Mouse (Mus musculus) embryo, embryonic 11.5 days (tissue): ENCODE data around the gene Zbtb20.

Source experiments
- DNase-seq: peaks from one replicate; pipeline ENCODE4 v3.0.0-alpha.2; 2012; ENCODE audit warnings: low read depth, low spot score

Gene Zbtb20

GRCm38 (mm10) chr16:42875852-42875980 lies at the start of gene Zbtb20:
Gene Zbtb20, plus strand, starts transcription at chr16:42875881.
- DNase-seq: no peak

GRCm38 (mm10) chr16:42835940-42836339 lies 39.7 kb upstream of the Zbtb20 start:
- peak; percentile 1 for DNase-seq

DNA sequence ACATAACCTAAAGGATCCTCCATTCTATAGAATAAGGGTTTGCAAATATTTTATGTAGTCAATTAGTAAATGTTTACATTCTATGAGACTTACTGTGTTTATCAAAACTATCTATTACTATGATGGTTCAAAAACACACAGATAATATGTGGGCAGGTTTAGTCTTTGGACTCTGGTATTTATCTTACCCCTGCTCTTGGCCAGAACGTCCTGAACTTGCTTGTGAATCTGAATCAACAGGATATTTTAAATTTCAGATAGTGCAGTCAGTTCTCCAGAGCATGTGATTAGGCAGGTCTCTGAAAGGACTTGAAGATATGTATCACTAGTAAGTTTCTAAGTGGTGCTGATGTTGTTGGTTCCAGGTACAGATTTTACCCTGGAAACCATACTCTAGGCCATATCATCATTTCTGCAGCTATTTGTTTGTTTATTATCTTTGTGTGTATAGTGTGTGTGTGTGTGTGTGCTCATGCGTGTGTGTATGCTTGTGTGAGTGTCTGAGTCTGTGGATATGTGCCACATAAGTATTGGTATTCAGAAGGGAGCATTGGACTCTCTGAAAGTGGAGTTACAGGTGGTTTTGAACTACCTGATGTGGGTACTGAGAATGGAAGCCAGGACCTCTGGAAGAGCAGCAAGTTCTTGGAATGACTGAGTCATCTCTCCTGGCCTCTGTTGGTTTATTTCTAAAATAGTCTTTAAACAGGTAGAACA lies 39.1 kb upstream of the Zbtb20 start:
- no peak for DNase-seq

GRCm38 (mm10) chr16:42838226-42838625 lies 37.5 kb upstream of the Zbtb20 start:
- DNase-seq: no peak

- no peak for DNase-seq
Measured at GRCm38 (mm10) chr16:42857564-42858183, 18.0 kb upstream of the Zbtb20 start.

- DNase-seq: no peak
Measured at GRCm38 (mm10) chr16:42859251-42859650, 16.4 kb upstream of the Zbtb20 start.

DNA sequence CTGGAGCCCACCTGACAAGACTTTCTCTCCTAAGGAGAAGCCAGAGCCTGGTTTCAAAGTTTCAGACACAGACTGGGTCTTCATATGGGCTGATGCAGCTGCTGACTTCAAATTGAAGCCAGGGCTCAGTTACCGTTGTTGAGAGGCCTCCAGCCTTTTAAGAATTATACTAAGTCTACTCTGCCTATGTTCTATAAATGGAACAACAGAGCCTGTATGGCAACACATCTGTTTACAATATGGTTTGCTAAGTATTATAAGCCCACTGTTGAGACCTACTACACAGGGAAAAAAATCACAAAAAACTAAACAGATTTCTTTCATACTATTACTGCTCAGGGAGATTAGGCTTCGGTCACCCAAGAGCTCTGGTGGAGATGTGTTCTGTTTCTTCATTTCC lies 12.4 kb upstream of the Zbtb20 start:
- DNase-seq: no peak

DNA sequence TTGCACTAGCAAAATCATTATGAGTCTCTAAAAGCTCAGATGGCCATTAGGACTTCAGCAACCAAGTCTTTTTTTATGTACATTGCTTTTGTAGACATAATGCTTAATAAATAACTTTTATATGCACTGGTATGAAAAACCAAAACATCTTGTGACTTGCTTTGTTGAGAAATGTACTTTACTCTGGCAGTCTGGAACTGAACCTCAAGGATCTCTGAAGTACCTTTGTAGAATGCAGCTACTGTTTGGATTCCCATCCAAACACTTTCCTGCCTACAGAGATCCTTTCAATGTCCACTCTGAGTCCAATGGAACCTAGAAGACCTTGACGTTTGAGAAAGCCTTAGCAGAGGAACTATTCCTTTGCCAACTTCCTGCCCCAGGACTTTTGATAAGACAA lies 9.6 kb upstream of the Zbtb20 start:
- DNase-seq: no peak

- DNase-seq: no peak
Measured at GRCm38 (mm10) chr16:42872101-42872500, 3.6 kb upstream of the Zbtb20 start.

- no peak for DNase-seq
Measured at GRCm38 (mm10) chr16:42873942-42874341, 1.7 kb upstream of the Zbtb20 start.

DNA sequence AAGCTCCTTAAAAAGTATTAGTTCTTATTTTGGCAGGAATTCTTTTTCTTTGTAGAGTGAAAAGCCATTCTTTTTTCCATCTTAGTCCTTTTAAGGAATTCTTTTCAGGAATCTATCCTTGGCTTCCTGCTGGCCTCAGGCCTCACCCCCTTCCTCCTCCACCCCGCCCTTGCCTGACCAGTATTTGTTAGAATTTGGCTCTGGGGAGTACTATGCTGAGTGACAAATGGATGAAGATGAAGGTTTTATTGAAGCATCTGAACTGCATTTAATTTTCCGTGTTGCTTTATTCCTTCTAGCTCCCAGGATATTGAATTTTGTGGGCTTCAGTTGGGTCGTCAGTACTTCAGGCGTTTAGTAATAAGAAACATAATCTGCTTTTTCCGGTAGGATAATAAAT lies 1.2 kb upstream of the Zbtb20 start:
- no peak for DNase-seq

DNA sequence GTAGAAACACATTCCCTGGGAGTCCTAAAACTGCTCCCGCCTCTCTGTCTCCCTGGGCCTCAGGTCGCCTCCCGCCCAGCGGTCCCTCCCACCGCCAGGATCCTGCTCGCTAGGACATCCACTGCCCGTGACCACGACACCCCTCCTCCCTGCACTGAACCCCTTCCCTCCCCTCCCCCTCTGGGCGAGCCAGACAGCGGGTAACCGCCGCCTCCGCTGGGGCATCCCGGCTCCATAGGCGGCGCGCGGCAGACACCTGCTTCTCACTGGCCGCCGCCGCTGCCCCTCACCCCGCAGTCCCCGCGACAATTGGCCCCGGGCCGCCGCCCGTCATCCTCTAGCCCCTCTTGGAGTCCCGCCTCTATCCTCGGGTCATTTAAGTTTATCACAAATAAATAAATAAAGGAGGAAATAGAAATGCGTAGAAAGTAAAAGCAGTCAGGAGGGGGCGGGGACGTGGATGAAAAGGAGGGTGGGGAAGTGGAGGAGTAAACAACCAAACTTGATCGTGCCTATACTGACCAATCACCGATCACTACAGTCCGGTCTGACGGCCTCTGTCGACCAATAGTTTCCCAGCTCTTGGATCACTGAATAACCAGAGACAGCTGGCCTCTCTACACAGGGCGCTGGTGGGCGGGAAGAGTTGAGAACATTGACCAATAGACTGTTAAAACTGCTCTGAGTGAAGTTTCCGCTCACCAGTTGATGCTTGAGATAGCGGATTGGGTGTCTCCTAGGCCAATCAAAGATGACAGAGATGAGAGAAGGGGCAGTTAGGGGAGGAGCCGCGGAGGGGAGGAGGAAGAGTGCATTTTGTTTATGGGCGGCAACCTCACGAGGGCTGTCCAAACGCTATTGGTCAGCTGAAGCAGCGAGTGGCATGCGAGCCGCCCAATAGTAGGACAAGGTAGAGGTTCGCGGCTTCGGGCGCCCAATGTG lies 500 bp upstream of the Zbtb20 start:
- DNase-seq: peak; percentile 96

DNA sequence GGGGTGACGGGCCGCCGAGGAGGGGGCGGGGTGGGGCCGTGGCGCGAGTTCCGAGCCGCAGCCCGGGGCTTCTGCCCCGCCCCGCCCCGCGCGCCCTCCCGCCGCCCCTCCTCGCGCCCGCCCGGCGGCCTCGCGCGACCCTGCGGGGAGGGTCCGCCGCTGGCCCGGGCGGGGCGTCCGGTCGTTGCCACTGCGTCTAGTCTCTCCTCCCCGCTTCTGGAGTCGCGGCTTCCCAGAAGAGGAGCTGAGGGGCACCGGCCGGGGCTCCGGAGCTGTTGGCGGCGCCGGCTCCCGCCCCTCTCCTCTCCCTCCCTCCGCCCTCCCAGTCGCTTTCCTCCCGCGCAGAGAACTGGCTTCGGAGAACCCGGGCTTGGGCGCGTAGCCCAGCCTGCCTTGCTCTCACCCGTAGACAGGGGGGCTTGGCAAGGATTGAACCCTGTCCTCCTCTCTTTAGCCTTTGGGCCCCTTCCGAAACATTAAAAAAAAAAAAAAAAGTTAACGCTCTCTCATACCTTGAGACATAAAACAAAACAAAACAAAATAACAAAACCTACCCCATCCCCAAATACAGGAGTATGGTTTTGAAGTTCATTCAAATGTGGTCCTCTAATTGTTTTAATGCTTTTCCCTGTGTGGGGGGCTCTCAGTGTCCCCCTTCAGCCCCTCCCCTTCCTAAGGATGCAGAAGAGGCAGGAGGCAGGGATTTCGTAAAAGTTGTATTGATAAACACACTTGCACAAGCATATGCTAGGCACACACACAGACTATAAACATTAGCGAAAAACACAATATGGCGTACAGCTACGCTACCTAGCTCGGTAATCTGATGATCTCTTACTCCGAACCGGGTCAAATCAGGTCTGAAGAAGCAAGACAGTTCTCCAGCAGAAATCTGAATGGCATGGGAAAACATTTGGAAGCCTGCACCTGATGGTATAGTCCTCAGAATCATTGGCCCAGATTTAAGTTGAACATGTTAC lies 630 bp downstream of the Zbtb20 start:
- peak; percentile 54 for DNase-seq

- DNase-seq: no peak
Measured at GRCm38 (mm10) chr16:42880046-42880445, 4.4 kb downstream of the Zbtb20 start.

GRCm38 (mm10) chr16:42885538-42885937 lies 9.9 kb downstream of the Zbtb20 start:
- DNase-seq: no peak

GRCm38 (mm10) chr16:42885964-42886363 lies 10.3 kb downstream of the Zbtb20 start:
- DNase-seq: no peak

DNA sequence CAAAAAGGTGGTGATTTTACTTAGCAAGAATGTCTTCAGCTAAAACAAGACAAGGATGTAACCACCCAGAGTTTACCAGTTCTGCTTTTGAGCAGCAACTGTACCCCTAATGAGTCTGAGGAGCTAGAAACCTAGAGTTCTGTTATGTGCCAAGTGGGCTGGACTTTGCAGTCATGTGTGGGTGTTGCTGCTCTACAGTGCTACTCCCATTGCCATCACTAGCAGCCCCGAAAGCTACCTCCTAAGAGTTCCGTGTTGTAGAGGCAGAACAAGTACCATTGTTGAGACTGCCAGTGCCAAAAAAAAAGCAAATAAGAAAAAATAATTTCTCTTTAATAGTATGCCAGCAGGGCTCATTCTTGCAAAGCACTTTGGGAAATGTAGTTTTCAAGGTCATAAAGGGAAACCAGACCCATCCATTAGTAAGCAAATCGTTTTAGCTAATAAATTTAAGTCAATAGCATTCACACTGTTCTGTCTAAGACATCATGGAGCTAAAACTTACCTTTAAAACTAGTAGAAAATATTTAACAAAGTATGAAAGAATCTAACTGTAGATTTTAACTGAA lies 21.5 kb downstream of the Zbtb20 start:
- DNase-seq: no peak

GRCm38 (mm10) chr16:42900328-42900727 lies 24.6 kb downstream of the Zbtb20 start:
- DNase-seq: no peak

DNA sequence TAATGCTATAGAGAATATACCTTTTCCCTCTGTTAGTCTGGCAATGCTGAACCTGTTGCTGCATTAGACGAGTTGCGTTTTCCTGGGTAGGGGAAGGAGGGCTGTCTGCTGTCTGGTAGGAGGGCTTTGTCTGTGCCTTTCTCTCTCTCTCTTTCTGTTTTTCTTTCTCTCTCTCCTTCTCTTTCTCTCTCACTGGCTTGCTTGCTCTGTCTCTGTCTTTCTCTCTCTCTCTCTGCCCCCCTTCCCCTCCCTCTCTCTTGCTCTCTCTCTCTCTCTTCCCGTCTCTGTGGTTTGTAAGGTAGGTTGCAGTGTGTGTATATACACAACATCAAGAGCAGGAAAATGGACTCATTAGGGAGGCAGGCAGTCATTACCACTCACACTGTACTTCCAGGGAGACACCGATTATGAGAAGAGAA lies 31.6 kb downstream of the Zbtb20 start:
- DNase-seq: no peak

DNA sequence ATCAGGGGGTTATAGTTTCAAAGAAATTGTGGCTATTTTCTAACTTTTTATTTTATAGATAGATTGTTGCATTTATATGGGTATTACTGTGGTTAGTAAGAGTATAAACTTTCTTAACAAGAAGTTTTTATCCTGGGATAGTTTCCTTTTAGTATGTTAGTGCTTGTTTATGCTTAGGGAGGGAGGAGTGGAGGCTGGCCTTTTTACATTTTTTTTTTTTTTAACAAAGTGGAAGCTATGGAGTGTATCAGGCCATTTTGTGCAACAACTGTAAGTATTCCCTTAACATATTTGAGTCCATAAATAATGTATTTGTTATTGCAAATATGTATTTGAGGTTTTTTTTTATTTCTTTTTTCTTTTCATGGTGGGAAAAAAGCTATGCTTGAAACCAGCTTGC lies 32.7 kb downstream of the Zbtb20 start:
- DNase-seq: no peak

- no peak for DNase-seq
Measured at GRCm38 (mm10) chr16:42908896-42909295, 33.2 kb downstream of the Zbtb20 start.
